Comparison of ENCODE assay signal across 12 mouse cellular contexts in genomic region chr1:77824716-77825387, GRCm38 (mm10).
DNase-seq lines count a peak whose midpoint lies in the region; ATAC-seq and TF ChIP-seq lines count a peak whose summit lies in the region.
"Had no signal": no experiment of that assay in that cellular context is flagged by ENCODE, and none has a peak within 500 bp of the region (broad histone marks: within the 10 kb centered on the region; RNA-seq: fewer than 3 reads in every experiment).

No protein-coding gene starts in this region.

- H3K4me1 ChIP-seq in forebrain, embryonic 10.5 days = peaks cover 24% of the 10 kb centered on the region
- peaks cover 23% of the 10 kb centered on the region for H3K4me1 ChIP-seq in forebrain, embryonic 13.5 days
- H3K4me1 ChIP-seq: liver, embryonic 13.5 days had no signal

- TF ChIP-seq CTCF in layer of hippocampus, adult 2 months (conservative IDR thresholded peaks at IDR 0.05) = no peak

- H3K9me3 ChIP-seq in forebrain, embryonic 10.5 days = no peaks in the 10 kb centered on the region
- no peaks in the 10 kb centered on the region for H3K9me3 ChIP-seq in forebrain, embryonic 13.5 days (replicated peaks)
- H3K9me3 ChIP-seq: liver, embryonic 13.5 days had no signal

- no peak for DNase-seq in forebrain, embryonic 10.5 days (ENCODE audit: extremely low spot score, low spot score)
- peak; percentile 21 to 35 for DNase-seq in layer of hippocampus, adult 2 months (ENCODE audit: low spot score in 2 of 2)
- DNase-seq in neural tube, embryonic 10.5 days (ENCODE audit: extremely low spot score, low spot score) = peak; percentile 14
- DNase-seq in retina, postnatal 1 day = no peak
- DNase-seq in retina, embryonic 14.5 days (ENCODE audit: low spot score) = no peak
- DNase-seq in spleen, postnatal 4 days (ENCODE audit: low spot score in 2 of 2) = no peak
- DNase-seq: cerebellum, adult 11-12 months; gastrocnemius, postnatal 14 days; heart, postnatal 14 days; liver, embryonic 13.5 days had no signal

- ATAC-seq in forebrain, embryonic 13.5 days = peak; percentile 44; the same call in 1 of the 2 replicates
- ATAC-seq: activated CD4-positive, CD25-positive, alpha-beta regulatory T cell, adult 4 months had no signal

- peak overlapping the region; percentile 18; the same call in 1 of the 2 replicates for H3K9ac ChIP-seq in forebrain, embryonic 13.5 days
- H3K9ac ChIP-seq: liver, embryonic 13.5 days had no signal

- peak overlapping the region; percentile 48 for H3K4me2 ChIP-seq in forebrain, embryonic 13.5 days
- H3K4me2 ChIP-seq: liver, embryonic 13.5 days had no signal

- peak overlapping the region; percentile 63 for H3K27ac ChIP-seq in forebrain, embryonic 10.5 days
- H3K27ac ChIP-seq in forebrain, embryonic 13.5 days = peak overlapping the region; percentile 81
- peak overlapping the region; percentile 82 for H3K27ac ChIP-seq in layer of hippocampus, adult 2 months
- H3K27ac ChIP-seq: liver, embryonic 13.5 days had no signal

- no peaks in the 10 kb centered on the region for H3K27me3 ChIP-seq in forebrain, embryonic 10.5 days (ENCODE audit: poor library complexity, severe bottlenecking)
- H3K27me3 ChIP-seq in forebrain, embryonic 13.5 days = no peaks in the 10 kb centered on the region
- H3K27me3 ChIP-seq: liver, embryonic 13.5 days had no signal

- H3K36me3 ChIP-seq in forebrain, embryonic 10.5 days (replicated peaks) = no peaks in the 10 kb centered on the region
- H3K36me3 ChIP-seq in forebrain, embryonic 13.5 days (ENCODE audit: poor library complexity, severe bottlenecking) = no peaks in the 10 kb centered on the region
- H3K36me3 ChIP-seq: liver, embryonic 13.5 days had no signal

- WGBS in forebrain, embryonic 10.5 days = 65% methylated on average over 5 of the region's 5 CpGs
- 40% methylated on average over 5 of the region's 5 CpGs for WGBS in forebrain, embryonic 13.5 days

- no peak overlapping the region for H3K4me3 ChIP-seq in forebrain, embryonic 10.5 days
- no peak overlapping the region for H3K4me3 ChIP-seq in forebrain, embryonic 13.5 days
- peak overlapping the region; percentile 13; the same call in 1 of the 2 replicates for H3K4me3 ChIP-seq in layer of hippocampus, adult 2 months
- H3K4me3 ChIP-seq: liver, embryonic 13.5 days had no signal

Comparison
In these comparisons a context has a peak if more than half of its experiments do, and no peak if none do; other contexts are left out.
1. DNase-seq: peak in layer of hippocampus, adult 2 months (2 of 2) and neural tube, embryonic 10.5 days (single experiment); none in forebrain, embryonic 10.5 days (single experiment), retina, postnatal 1 day (single experiment), retina, embryonic 14.5 days (single experiment) and spleen, postnatal 4 days (0 of 2).
2. Peak in every context shown above with its lines, with median percentiles within 50 percentile points of each other: H3K27ac ChIP-seq.